Mouse (Mus musculus) thymus, postnatal 4 days (tissue): ENCODE measurements around the gene Clip3.

ENCODE experiments used
- DNase-seq: peaks from one replicate; pipeline ENCODE4 v3.0.0; 2021

Gene Clip3

GRCm38 (mm10) chr7:30291215-30292131 is at the start of gene Clip3:
Gene Clip3, plus strand, starts transcription at chr7:30291728.
- peak; percentile 69 for DNase-seq

GRCm38 (mm10) chr7:30251956-30252954 is 39.3 kb upstream of the Clip3 start:
- no peak for DNase-seq

GRCm38 (mm10) chr7:30265041-30265440 is 26.5 kb upstream of the Clip3 start:
- DNase-seq: no peak

DNA sequence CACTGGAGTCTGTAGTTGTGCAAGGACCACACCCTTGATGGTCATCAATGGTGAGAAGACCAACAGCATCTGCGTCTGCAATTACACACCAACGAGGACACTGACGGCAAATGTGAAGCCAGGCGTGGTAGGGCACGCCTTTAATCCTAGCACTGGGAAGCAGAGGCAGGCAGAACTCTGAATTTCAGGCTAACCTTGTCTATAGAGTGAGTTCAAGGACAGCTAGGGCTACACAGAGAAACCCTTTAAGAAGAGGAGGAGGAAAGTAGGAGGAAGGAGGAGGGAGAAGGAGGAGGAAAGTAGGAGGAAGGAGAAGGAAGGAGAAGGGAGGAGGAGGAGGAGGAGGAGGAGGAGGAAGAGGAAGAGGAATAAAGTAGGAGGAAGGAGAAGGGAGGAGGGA is 26.0 kb upstream of the Clip3 start:
- no peak for DNase-seq

DNA sequence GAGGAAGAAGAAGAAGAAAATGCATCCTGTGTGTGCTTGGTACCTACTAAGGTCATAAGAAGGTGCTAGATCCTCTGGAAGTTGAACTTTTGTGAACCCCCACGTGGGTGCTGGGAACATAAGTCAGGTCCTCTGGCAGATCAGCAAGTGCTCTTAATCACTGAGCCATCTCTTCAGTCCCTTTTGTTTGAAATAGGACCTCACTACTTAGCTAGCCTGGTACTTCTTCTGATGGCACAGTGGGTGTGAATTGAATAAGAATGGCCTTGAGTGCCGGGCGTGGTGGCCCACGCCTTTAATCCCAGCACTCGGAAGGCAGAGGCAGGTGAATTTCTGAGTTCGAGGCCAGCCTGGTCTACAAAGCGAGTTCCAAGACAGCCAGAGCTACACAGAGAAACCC is 25.6 kb upstream of the Clip3 start:
- no peak for DNase-seq

DNA sequence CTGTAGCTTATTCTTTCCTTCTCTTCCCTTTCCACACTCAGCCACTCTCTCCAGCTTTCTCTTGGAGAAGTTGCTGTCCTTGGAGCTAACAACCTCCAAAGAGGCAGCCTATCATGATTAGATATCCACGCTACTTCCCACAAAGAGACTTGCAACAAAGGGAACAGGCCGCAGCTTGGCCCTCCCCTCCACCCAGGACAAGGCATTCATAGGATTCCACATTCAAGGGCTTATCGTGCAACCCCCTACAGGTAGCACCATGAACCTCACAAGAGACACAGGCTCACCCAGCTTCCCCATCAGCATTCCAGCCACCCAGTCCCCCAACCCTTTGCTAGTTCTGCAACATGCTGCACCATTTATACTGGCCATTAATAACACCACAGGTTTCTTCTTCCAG is 24.7 kb upstream of the Clip3 start:
- DNase-seq: no peak

DNA sequence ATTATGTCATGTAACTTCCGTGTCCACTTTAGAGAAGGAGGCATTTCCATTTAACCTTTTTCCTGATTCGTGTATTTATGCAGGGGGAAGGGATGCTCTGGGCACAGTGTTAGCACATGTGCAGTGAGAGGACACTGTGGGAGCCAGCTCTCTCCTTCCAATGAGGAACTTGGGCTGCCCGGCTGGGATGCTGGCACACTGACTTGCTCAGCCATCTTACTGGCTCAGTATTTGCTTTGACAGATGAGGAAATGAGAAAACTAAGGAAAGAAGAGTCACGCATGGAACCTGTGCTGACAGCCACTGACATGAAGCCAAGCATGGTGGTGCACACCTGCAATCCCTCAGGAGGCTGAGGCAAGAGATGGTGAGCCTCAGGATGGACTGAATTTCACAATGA is 21.9 kb upstream of the Clip3 start:
- DNase-seq: no peak

DNA sequence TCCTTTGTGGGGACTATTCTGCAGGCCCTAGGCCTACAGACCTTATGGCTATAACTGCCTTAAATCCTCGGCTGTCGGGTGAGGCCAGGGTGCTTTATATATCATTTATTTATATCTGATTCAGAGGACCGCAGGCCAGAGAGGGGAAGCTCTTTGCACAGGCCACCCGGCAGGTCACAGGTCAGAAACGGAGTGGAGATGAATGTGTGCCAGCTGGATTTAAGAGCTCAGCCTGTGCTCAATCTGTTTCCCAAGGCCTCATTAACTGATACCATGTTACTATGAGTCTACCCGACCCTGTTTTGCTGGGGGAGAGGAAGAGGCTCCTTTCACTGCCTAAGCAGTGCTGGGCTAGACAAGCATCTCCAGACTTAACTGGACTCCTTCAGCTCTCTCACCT is 17.1 kb upstream of the Clip3 start:
- no peak for DNase-seq

DNA sequence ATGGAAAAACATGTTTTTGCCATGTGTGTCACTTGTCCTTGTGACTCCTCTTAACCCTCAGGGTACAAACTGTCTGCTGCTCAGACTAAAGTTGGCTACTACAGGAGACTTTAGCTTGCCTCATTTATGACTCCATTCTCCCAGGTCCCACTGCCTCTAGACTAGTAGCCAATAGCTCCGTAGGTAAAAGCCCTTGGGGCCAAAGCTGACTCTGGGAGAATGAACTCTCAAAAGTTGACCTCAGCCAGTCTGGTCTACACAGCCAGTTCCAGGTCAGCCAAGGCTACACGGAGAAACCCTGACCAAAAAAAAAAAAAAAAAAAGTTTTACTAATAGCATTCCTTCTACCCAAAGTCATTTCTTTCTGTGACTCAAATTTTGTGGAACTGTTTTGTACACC is 12.6 kb upstream of the Clip3 start:
- no peak for DNase-seq

DNA sequence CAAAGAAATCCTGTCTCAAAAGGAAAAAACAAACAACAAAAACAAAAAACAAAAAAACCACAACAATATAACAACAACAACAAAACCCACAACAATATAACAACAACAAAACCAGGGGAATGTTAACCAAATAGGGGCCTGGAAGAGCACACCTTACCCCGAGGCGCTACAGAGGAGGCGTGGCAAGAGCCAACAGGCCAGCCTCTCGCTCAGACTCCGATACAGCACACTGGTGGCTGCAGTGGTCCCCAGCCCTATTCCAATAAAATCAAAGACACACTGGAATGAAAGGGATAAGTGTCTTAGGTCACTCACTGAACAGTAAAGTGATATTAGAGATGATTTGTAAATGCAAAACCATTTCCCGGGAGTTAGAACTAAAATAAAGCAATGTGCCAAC is 12.0 kb upstream of the Clip3 start:
- no peak for DNase-seq

- DNase-seq: peak; percentile 92
These were observed 11.4 kb upstream of the Clip3 start, which contains the start of the genes Thap8 and Wdr62 for GRCm38 (mm10) chr7:30279951-30280669. Gene Thap8, plus strand, starts transcription at chr7:30280094. Gene Wdr62, minus strand, starts transcription at chr7:30280419.

- peak; percentile 78 for DNase-seq
These were observed 10.8 kb upstream of the Clip3 start for GRCm38 (mm10) chr7:30280670-30281138.

DNA sequence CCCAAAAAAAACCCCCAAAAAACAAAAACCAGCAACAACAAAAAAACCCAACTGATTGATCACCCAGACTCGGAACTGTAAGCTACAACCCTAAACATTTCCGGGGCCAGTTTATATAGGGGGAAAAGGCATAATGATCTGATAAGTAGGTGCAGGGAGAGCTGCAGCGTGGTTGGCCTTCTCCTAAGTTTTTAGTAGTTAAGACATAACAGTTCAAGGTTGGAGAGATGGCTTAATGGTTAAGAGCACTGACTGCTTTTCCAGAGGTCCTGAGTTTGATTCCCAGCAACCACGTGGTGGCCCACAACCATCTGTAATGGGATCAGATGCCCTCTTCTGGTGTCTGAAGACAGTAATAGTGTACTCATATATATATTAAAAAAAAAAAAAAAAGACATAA is 10.0 kb upstream of the Clip3 start:
- DNase-seq: no peak

DNA sequence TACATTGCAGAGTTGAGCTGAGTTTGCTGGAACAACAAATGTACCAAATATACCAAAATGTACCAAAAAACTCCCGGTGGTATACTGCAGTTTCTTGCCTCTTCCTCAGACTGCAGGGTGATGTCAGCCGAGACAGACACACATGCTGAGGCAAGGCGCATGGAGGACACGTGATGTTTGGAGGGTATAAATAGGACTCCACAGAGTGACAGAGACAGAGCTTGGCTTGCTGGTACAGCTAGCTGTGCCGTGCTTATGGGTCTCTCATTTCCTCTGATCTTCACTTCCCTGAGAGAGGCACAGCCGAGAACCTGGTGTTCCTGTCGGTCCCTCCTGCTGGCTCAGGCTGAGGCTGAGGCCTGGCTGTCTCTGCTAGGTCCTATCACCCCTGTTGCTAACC is 8.8 kb upstream of the Clip3 start:
- DNase-seq: no peak

GRCm38 (mm10) chr7:30286701-30287410 is 4.7 kb upstream of the Clip3 start:
- no peak for DNase-seq

GRCm38 (mm10) chr7:30288046-30288445 is 3.5 kb upstream of the Clip3 start:
- no peak for DNase-seq

GRCm38 (mm10) chr7:30289071-30289713 is 2.3 kb upstream of the Clip3 start:
- no peak for DNase-seq

- no peak for DNase-seq
These were observed 1.7 kb upstream of the Clip3 start for GRCm38 (mm10) chr7:30289714-30290399.

GRCm38 (mm10) chr7:30293795-30294194 is 2.3 kb downstream of the Clip3 start:
- no peak for DNase-seq

- no peak for DNase-seq
These were observed 2.8 kb downstream of the Clip3 start for GRCm38 (mm10) chr7:30294296-30294695.

DNA sequence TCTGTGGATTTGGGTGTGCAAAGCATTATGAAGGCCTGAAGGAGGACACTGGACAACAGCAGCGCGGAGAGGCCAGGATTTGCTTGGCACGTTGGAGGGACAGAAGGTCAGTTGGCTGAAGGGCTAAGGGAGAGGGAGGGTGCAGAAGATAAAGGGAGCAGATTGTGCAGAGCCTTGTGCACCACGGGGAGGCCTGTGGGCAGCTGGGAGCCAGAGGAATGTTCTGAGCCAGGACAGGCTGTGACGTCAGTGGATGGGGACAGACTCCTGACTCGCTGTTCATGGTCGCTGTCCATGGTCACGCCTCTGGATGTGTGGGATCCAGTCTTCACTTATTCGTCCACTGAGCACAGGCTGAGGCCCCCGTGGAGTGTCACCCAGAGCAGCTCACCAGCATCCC is 3.6 kb downstream of the Clip3 start:
- no peak for DNase-seq
